Mouse (Mus musculus) neural tube, embryonic 14.5 days (tissue): ENCODE results near the gene Ube2h. TPM values are rescaled to one million over a fixed set of nuclear protein-coding genes. Genes with fewer than 3 reads are reported as not detected.
A peak's percentile ranks its signal among the peaks of the same experiment; 100 is the strongest.

Source experiments
- ATAC-seq: fragments of 200-750 bp; cut with Nextera tagmentation; 2 replicates; pipeline ENCODE4 v1.8.0; 2017; ENCODE audit warnings: low read depth, mild to moderate bottlenecking, moderate TSS enrichment, moderate library complexity
- H3K27ac ChIP-seq: fragments of 300-500 bp; sonication (generic); 2 replicates; pipeline ENCODE4 v1.5.1; 2014; ENCODE audit warnings: low read depth, mild to moderate bottlenecking, control low read depth, low read length, moderate library complexity, mixed read lengths
- H3K27me3 ChIP-seq: fragments of 300-500 bp; sonication (generic); 2 replicates; pipeline ENCODE4 v1.6.1; 2014; ENCODE audit warnings: low read length; ENCODE audit not compliant: control insufficient read depth, insufficient read depth
- H3K36me3 ChIP-seq: fragments of 300-500 bp; sonication (generic); 2 replicates; pipeline ENCODE4 v1.6.1; 2014; ENCODE audit warnings: low read length, mixed read lengths; ENCODE audit not compliant: control insufficient read depth, insufficient read depth
- H3K4me1 ChIP-seq: fragments of 300-500 bp; sonication (generic); 2 replicates; pipeline ENCODE4 v1.6.1; 2014; ENCODE audit warnings: low read length; ENCODE audit not compliant: control insufficient read depth, insufficient read depth
- H3K4me2 ChIP-seq: fragments of 300-500 bp; sonication (generic); 2 replicates; pipeline ENCODE4 v1.6.1; 2014; ENCODE audit warnings: mild to moderate bottlenecking, low read depth, low read length, control low read depth
- H3K4me3 ChIP-seq: fragments of 300-500 bp; sonication (generic); 2 replicates; pipeline ENCODE4 v1.5.1; 2014; ENCODE audit warnings: low read depth, low read length, control low read depth, mixed read lengths
- H3K9ac ChIP-seq: fragments of 300-500 bp; sonication (generic); replicated peaks from 2 replicates; pipeline ENCODE4 v1.6.1; 2014; ENCODE audit warnings: low read depth, mild to moderate bottlenecking, control low read depth, low read length, mixed read lengths
- H3K9me3 ChIP-seq: fragments of 300-500 bp; sonication (generic); 2 replicates; pipeline ENCODE4 v1.6.1; 2016; ENCODE audit warnings: low read length; ENCODE audit not compliant: control insufficient read depth
- WGBS: fragments of 180-500 bp; shearing (Covaris S2); extraction: QIAGEN DNeasy Blood & Tissue Kit; methylation state at CpG from one replicate; pipeline ENCODE4 v1.1.7; 2014; 5-methylcytosine and 5-hydroxymethylcytosine counted together
- polyA plus RNA-seq: library from polyadenylated mRNA; unstranded; fragments of >200 nt; fragmentation: Nextera tagmentation; extraction: Ambion mirVana; gene quantifications from 2 replicates; pipeline ENCODE4 v1.2.1, GENCODE M21; 2014

The Ube2h gene
- polyA plus RNA-seq, 1 experiment from 2014 or later = 79.3 TPM

DNA sequence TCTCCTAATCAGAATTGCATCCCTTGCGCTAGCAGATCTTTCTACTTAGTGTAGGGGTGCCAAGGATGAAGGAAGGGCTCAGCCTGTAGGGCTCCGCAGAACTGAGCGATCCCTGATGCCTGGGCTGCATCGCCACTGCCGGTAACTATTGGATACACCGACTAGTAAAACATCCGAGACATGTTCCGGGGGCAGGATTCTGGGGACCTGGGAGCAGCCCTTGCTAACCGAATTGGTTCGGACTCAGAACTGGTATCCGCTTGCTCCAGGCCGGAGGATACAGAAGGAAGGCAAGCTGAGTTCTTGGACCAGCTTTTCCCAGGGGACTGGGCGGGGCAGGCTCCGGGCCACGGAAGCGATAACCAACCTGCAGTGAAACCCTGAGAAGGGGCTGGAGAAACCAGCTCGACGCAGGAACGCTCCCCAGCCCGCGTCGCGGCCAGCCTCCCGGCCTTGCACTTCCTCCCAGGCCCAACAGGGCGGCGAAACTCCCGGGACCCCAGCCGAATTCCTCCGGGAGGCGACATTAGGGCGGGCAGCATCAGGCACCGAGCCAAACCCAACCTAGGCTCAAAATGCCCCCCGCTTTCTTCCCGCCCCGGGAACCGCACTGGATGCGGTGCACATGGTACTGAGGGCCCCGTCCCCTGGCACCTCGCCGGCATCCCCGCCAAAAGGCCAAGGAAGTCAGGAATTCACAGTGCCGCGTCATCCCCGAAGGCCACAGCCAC is 131.4 kb downstream of the Ube2h start:
- WGBS = 2% methylated on average over 44 of the region's 44 CpGs
- no peak overlapping the region; the same call in 1 of the 2 replicates for H3K27ac ChIP-seq
- no peak for ATAC-seq
- no peaks in the 10 kb centered on the region for H3K36me3 ChIP-seq
- H3K9me3 ChIP-seq = no peaks in the 10 kb centered on the region
- peaks cover 2% of the 10 kb centered on the region; the same call in 1 of the 2 replicates for H3K4me1 ChIP-seq
- no peak overlapping the region for H3K4me2 ChIP-seq
- peak overlapping the region; percentile 24 for H3K4me3 ChIP-seq
- H3K9ac ChIP-seq = 0 out of 2 replicates have a peak overlapping the region, but pooled peaks have one; percentile 1
- H3K27me3 ChIP-seq = peaks cover 64% of the 10 kb centered on the region

DNA sequence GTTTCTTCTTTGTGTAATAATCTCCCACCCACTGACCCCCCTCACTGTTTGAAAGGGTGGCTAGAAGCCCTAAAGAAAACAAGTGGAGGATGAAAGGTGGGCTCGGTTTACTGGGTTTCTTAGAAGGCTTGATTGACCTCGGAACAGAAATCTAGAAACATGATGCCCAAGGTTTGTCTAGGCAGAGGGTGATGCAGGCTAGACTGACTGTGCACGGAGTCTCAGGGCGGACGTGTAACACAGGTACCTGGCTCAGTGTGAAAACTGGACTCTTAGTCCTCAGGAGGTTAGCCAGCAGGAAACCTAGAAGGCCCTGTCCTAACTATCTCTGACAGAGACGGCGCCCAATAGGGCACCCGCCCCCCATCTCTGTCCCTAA is 131.9 kb downstream of the Ube2h start:
- H3K4me1 ChIP-seq = peaks cover 2% of the 10 kb centered on the region; the same call in 1 of the 2 replicates
- peak overlapping the region; percentile 24; the same call in 1 of the 2 replicates for H3K4me3 ChIP-seq
- peaks cover 61% of the 10 kb centered on the region for H3K27me3 ChIP-seq
- H3K9ac ChIP-seq = no peak overlapping the region
- H3K27ac ChIP-seq = no peak overlapping the region
- 18% methylated on average over 8 of the region's 8 CpGs for WGBS
- no peak overlapping the region for H3K4me2 ChIP-seq
- no peaks in the 10 kb centered on the region for H3K9me3 ChIP-seq
- H3K36me3 ChIP-seq = no peaks in the 10 kb centered on the region
- no peak for ATAC-seq

DNA sequence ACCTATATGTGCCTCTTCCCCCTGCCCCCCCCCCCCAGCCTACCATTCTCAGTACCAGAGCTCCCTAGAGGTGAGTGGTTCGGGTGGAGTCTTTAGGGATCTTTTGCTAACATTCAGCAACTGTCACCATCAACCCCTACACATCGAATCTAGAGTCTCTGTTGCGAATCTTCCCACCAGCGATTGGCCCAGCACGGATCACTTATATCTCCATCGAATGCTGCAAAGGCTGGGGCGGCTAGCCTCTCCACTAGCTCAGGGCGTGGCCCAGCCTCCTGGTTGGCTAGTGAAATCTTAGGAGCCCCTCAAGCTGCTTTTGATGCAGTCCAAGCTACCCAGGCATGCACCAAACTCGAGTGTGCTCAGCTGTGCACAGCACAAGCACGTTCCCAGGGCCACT is 132.4 kb downstream of the Ube2h start:
- Histone ChIP-seq H3K36me3 (no peaks in the 10 kb centered on the region), H3K4me1 (peaks cover 2% of the 10 kb centered on the region; the same call in 1 of the 2 replicates), H3K9ac (no peak overlapping the region), H3K27ac (no peak overlapping the region), H3K4me2 (no peak overlapping the region), H3K9me3 (no peaks in the 10 kb centered on the region), H3K4me3 (0 out of 2 replicates have a peak overlapping the region, but pooled peaks have one; percentile 24), H3K27me3 (peaks cover 57% of the 10 kb centered on the region)
- ATAC-seq = no peak
- 26% methylated on average over 10 of the region's 10 CpGs for WGBS

- Histone ChIP-seq H3K4me3 (no peak overlapping the region), H3K9me3 (no peaks in the 10 kb centered on the region), H3K4me1 (peaks cover 2% of the 10 kb centered on the region; the same call in 1 of the 2 replicates), H3K4me2 (no peak overlapping the region), H3K9ac (no peak overlapping the region), H3K27ac (no peak overlapping the region), H3K27me3 (peaks cover 57% of the 10 kb centered on the region), H3K36me3 (no peaks in the 10 kb centered on the region)
- no peak for ATAC-seq
- WGBS = 25% methylated on average over 8 of the region's 8 CpGs
These were observed 133.1 kb downstream of the Ube2h start for GRCm38 (mm10) chr6:30171226-30171625.

DNA sequence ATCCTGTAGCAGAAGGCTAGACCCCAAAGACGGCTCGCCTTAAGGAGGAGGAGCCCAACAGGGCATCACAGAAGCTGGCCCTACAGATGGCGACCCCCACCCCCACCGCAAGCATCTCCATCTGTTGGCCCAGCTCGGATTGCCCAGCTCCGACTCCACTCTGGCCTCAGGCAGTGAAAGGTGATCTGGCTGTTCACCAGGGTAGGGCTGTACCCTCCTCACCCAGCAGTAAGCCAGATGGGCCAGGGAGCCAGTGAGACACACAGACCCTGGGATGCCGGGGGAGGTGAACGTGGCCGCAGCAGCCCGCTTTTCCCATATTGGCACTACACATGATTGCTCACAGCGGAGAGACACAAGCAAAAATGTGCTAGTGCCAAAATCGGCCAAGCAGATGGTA is 135.2 kb downstream of the Ube2h start:
- 41% methylated on average over 12 of the region's 12 CpGs for WGBS

GRCm38 (mm10) chr6:30168275-30168674 is 136.1 kb downstream of the Ube2h start:
- no peak overlapping the region for H3K27ac ChIP-seq
- H3K4me2 ChIP-seq = no peak overlapping the region
- H3K9ac ChIP-seq = no peak overlapping the region
- no peak for ATAC-seq
- peaks cover 31% of the 10 kb centered on the region for H3K27me3 ChIP-seq
- H3K36me3 ChIP-seq = no peaks in the 10 kb centered on the region
- 94% methylated on average over 3 of the region's 3 CpGs for WGBS
- H3K4me1 ChIP-seq = no peaks in the 10 kb centered on the region; the same call in 1 of the 2 replicates
- no peaks in the 10 kb centered on the region for H3K9me3 ChIP-seq
- H3K4me3 ChIP-seq = no peak overlapping the region

More for the DNA sequence above, 135.2 kb downstream of the Ube2h start:
- no peak overlapping the region for H3K27ac ChIP-seq
- no peaks in the 10 kb centered on the region for H3K9me3 ChIP-seq
- peaks cover 2% of the 10 kb centered on the region; the same call in 1 of the 2 replicates for H3K4me1 ChIP-seq
- H3K27me3 ChIP-seq = peaks cover 40% of the 10 kb centered on the region
- no peak overlapping the region for H3K4me3 ChIP-seq
- no peak for ATAC-seq
- no peak overlapping the region for H3K9ac ChIP-seq
- H3K4me2 ChIP-seq = no peak overlapping the region
- H3K36me3 ChIP-seq = no peaks in the 10 kb centered on the region

GRCm38 (mm10) chr6:30167192-30167591 is 137.1 kb downstream of the Ube2h start:
- H3K27ac ChIP-seq = no peak overlapping the region
- H3K4me2 ChIP-seq = no peak overlapping the region
- H3K27me3 ChIP-seq = peaks cover 20% of the 10 kb centered on the region
- no peak overlapping the region for H3K4me3 ChIP-seq
- no peak overlapping the region for H3K9ac ChIP-seq
- no peak for ATAC-seq
- no peaks in the 10 kb centered on the region for H3K36me3 ChIP-seq
- 24% methylated on average over 11 of the region's 11 CpGs for WGBS
- H3K4me1 ChIP-seq = no peaks in the 10 kb centered on the region
- H3K9me3 ChIP-seq = no peaks in the 10 kb centered on the region

- H3K9me3 ChIP-seq = no peaks in the 10 kb centered on the region
- no peak for ATAC-seq
- WGBS = 59% methylated on average over 3 of the region's 3 CpGs
- no peak overlapping the region for H3K4me3 ChIP-seq
- peaks cover 13% of the 10 kb centered on the region for H3K27me3 ChIP-seq
- H3K4me1 ChIP-seq = no peaks in the 10 kb centered on the region
- no peak overlapping the region for H3K9ac ChIP-seq
- H3K27ac ChIP-seq = no peak overlapping the region
- H3K36me3 ChIP-seq = no peaks in the 10 kb centered on the region
- no peak overlapping the region for H3K4me2 ChIP-seq
These were observed 138.0 kb downstream of the Ube2h start for GRCm38 (mm10) chr6:30166349-30166748.

GRCm38 (mm10) chr6:30162091-30162490 is 142.2 kb downstream of the Ube2h start:
- Histone ChIP-seq H3K27ac (no peak overlapping the region), H3K4me2 (no peak overlapping the region), H3K9ac (no peak overlapping the region), H3K4me3 (no peak overlapping the region), H3K4me1 (no peaks in the 10 kb centered on the region), H3K36me3 (no peaks in the 10 kb centered on the region), H3K9me3 (no peaks in the 10 kb centered on the region), H3K27me3 (no peaks in the 10 kb centered on the region)
- ATAC-seq = no peak
- 54% methylated on average over 7 of the region's 7 CpGs for WGBS
